9 mouse cellular contexts compared by ENCODE assay signal in the genomic region with DNA sequence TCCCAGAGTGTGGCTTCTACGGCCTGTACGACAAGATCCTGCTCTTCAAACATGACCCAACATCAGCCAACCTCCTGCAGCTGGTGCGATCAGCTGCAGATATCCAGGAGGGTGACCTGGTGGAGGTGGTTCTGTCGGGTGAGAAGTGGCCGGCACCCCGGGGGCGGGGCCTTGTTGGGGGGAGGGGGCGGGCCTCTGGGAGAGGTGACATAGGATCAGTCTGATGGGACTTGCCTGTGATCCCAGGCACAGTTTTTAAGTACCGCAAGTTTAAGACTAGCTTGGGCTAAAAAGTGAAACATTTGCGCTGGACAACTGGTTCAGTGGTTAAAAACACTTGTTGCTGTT. TPM values are rescaled to one million over a fixed set of nuclear protein-coding genes. Genes with fewer than 3 reads are reported as not detected.
DNase-seq lines count a peak whose midpoint lies in the region; ATAC-seq and TF ChIP-seq lines count a peak whose summit lies in the region.
"Had no signal": no experiment of that assay in that cellular context is flagged by ENCODE, and none has a peak within 500 bp of the region (broad histone marks: within the 10 kb centered on the region; RNA-seq: fewer than 3 reads in every experiment).

No protein-coding gene starts in this region.

- H3K79me2 ChIP-seq in macrophage (ENCODE audit: inconsistent target): no peaks in the 10 kb centered on the region

- peak overlapping the region; percentile 98 for H3K4me2 ChIP-seq in kidney, embryonic 16.5 days (replicated peaks; ENCODE audit: low read depth, low read length)
- H3K4me2 ChIP-seq in hindbrain, embryonic 11.5 days (replicated peaks; ENCODE audit: low read depth, low read length): 0 out of 2 replicates have a peak overlapping the region, but pooled peaks have one; percentile 19

- TF ChIP-seq POLR2A in bone marrow, adult 2 months (IDR thresholded peaks at IDR 0.05; ENCODE audit: borderline replicate concordance, control insufficient read depth, low read depth, low read length): no peak

- no peaks in the 10 kb centered on the region for H3K9me3 ChIP-seq in kidney, embryonic 16.5 days (ENCODE audit: low read length)
- H3K9me3 ChIP-seq in hindbrain, embryonic 11.5 days (ENCODE audit: control insufficient read depth, low read length): no peaks in the 10 kb centered on the region

- no peak for TF ChIP-seq CTCF in bone marrow, adult 2 months (IDR thresholded peaks at IDR 0.05; ENCODE audit: control insufficient read depth, insufficient read depth, low read length)

- WGBS in kidney, embryonic 16.5 days: 27% methylated on average over 10 of the region's 10 CpGs
- 23% methylated on average over 10 of the region's 10 CpGs for WGBS in bone marrow, adult 2 months
- WGBS in hindbrain, embryonic 11.5 days: 37% methylated on average over 10 of the region's 10 CpGs
- WGBS in macrophage (ENCODE audit: missing documents): 45% methylated on average over 10 of the region's 10 CpGs

- H3K9ac ChIP-seq in kidney, embryonic 16.5 days (replicated peaks; ENCODE audit: low read length): peak overlapping the region; percentile 62
- H3K9ac ChIP-seq in hindbrain, embryonic 11.5 days (ENCODE audit: low read depth, low read length): no peak overlapping the region

- no peaks in the 10 kb centered on the region for H3K27me3 ChIP-seq in kidney, embryonic 16.5 days (ENCODE audit: insufficient read depth, low read length)
- H3K27me3 ChIP-seq in hindbrain, embryonic 11.5 days (ENCODE audit: control insufficient read depth, insufficient read depth, low read length): no peaks in the 10 kb centered on the region

- no peak for DNase-seq in kidney, postnatal 10 days
- no peak for DNase-seq in hindbrain, embryonic 11.5 days (ENCODE audit: low spot score)
- DNase-seq in gastrocnemius, adult 18-20 months (ENCODE audit: low spot score): no peak
- DNase-seq in spleen, adult 12 weeks (ENCODE audit: low spot score): no peak
- DNase-seq in adrenal gland, postnatal 36 days: no peak

- peaks cover 37% of the 10 kb centered on the region for H3K4me1 ChIP-seq in kidney, embryonic 16.5 days (ENCODE audit: insufficient read depth, low read length)
- peaks cover 11% of the 10 kb centered on the region for H3K4me1 ChIP-seq in bone marrow, adult 2 months (ENCODE audit: control insufficient read depth, insufficient read depth, low read length)
- peaks cover 2% of the 10 kb centered on the region; the same call in 1 of the 2 replicates for H3K4me1 ChIP-seq in hindbrain, embryonic 11.5 days (replicated peaks; ENCODE audit: control insufficient read depth, insufficient read depth, low read length)

- peak overlapping the region; percentile 85 for H3K27ac ChIP-seq in kidney, embryonic 16.5 days (ENCODE audit: low read length)
- H3K27ac ChIP-seq in bone marrow, adult 2 months (ENCODE audit: control insufficient read depth, insufficient read depth, low read depth, low read length, poor library complexity): peak overlapping the region; percentile 86
- no peak overlapping the region for H3K27ac ChIP-seq in hindbrain, embryonic 11.5 days (ENCODE audit: low read depth, low read length)
- H3K27ac ChIP-seq in macrophage: no peak overlapping the region

- peaks cover 20% of the 10 kb centered on the region for H3K36me3 ChIP-seq in kidney, embryonic 16.5 days (ENCODE audit: insufficient read depth, low read length)
- no peaks in the 10 kb centered on the region for H3K36me3 ChIP-seq in hindbrain, embryonic 11.5 days (ENCODE audit: control insufficient read depth, insufficient read depth, low read length)
- no peaks in the 10 kb centered on the region; the same call in 1 of the 2 replicates for H3K36me3 ChIP-seq in macrophage (ENCODE audit: inconsistent target)

- no peak for ATAC-seq in kidney, embryonic 16.5 days (ENCODE audit: low FRiP score, low TSS enrichment)
- ATAC-seq in hindbrain, embryonic 11.5 days (ENCODE audit: low FRiP score): no peak

- H3K4me3 ChIP-seq in kidney, embryonic 16.5 days (ENCODE audit: low read length): peak overlapping the region; percentile 71
- peak overlapping the region; percentile 77 for H3K4me3 ChIP-seq in bone marrow, adult 2 months (replicated peaks; ENCODE audit: control insufficient read depth, low read depth, low read length)
- H3K4me3 ChIP-seq in hindbrain, embryonic 11.5 days (ENCODE audit: low read depth, low read length): no peak overlapping the region
- peak overlapping the region; percentile 38; the same call in 1 of the 2 replicates for H3K4me3 ChIP-seq in macrophage (ENCODE audit: inconsistent target)

RNA-seq across cellular contexts. Expression of gene Prkd2, which starts 3.1 kb away (rescaled TPM):
- polyA plus RNA-seq in kidney, embryonic 16.5 days (2015; fragmentation: Nextera tagmentation; extraction: Ambion mirVana): 16.2 and 17.8 TPM in 2 replicates
- 22.7 and 34.2 TPM in 2 replicates for polyA plus RNA-seq in bone marrow, adult 2 months (2011; ENCODE audit: insufficient read depth, insufficient read length, low replicate concordance, missing spikeins)
- 8.8 and 9.4 TPM in 2 replicates for polyA plus RNA-seq in hindbrain, embryonic 11.5 days (2014; fragmentation: Nextera tagmentation; extraction: Ambion mirVana)
- total RNA-seq in macrophage (2018; cell fraction: chromatin; rRNA removed): 10 to 100 TPM in 18 of 26 experiments, 1 to 10 TPM in 8; 3.4 to 27.0 (median 12.2) TPM
- 1 to 10 TPM; 2.7 to 8.6 (median 5.6) TPM for total RNA-seq in macrophage (2018; cell fraction: cytosol; rRNA removed)
- total RNA-seq in macrophage (2018; cell fraction: nucleus; rRNA removed): 10 to 100 TPM in 10 of 26 experiments, 1 to 10 TPM in 16; 3.1 to 15.4 (median 7.7) TPM
- 3.7 to 6.1 TPM (median 4.8 TPM) in 3 replicates for polyA plus RNA-seq in macrophage (2018)
- total RNA-seq in gastrocnemius, adult 18-20 months (2021): 1 to 10 TPM; 4.9 to 5.9 TPM
- total RNA-seq in adrenal gland, postnatal 36 days (2021): 10 to 100 TPM; 16.9 to 17.2 TPM

RNA-seq across cellular contexts. Expression of gene Fkrp, which starts 29.3 kb away (rescaled TPM):
- 36.3 and 36.6 TPM in 2 replicates for polyA plus RNA-seq in kidney, embryonic 16.5 days (2015; fragmentation: Nextera tagmentation; extraction: Ambion mirVana)
- 4.7 and 7.2 TPM in 2 replicates for polyA plus RNA-seq in bone marrow, adult 2 months (2011; ENCODE audit: insufficient read depth, insufficient read length, low replicate concordance, missing spikeins)
- 21.9 and 22.7 TPM in 2 replicates for polyA plus RNA-seq in hindbrain, embryonic 11.5 days (2014; fragmentation: Nextera tagmentation; extraction: Ambion mirVana)
- total RNA-seq in macrophage (2018; cell fraction: chromatin; rRNA removed): 10 to 100 TPM in 24 of 26 experiments, 1 to 10 TPM in 2; 6.6 to 22.3 (median 15.6) TPM
- 10 to 100 TPM; 13.5 to 30.2 (median 19.0) TPM for total RNA-seq in macrophage (2018; cell fraction: cytosol; rRNA removed)
- 10 to 100 TPM; 18.6 to 38.5 (median 25.3) TPM for total RNA-seq in macrophage (2018; cell fraction: nucleus; rRNA removed)
- 17.4 to 25.4 TPM (median 20.5 TPM) in 3 replicates for polyA plus RNA-seq in macrophage (2018)
- 10 to 100 TPM; 51.7 to 58.0 TPM for total RNA-seq in gastrocnemius, adult 18-20 months (2021)
- total RNA-seq in adrenal gland, postnatal 36 days (2021): 10 to 100 TPM; 24.8 to 26.8 TPM

RNA-seq across cellular contexts. Expression of gene Dact3, which starts 29.3 kb away (rescaled TPM):
- polyA plus RNA-seq in kidney, embryonic 16.5 days (2015; fragmentation: Nextera tagmentation; extraction: Ambion mirVana): 2.0 and 2.1 TPM in 2 replicates
- 0.54 and 1.7 TPM in 2 replicates for polyA plus RNA-seq in bone marrow, adult 2 months (2011; ENCODE audit: insufficient read depth, insufficient read length, low replicate concordance, missing spikeins)
- 7.6 and 8.0 TPM in 2 replicates for polyA plus RNA-seq in hindbrain, embryonic 11.5 days (2014; fragmentation: Nextera tagmentation; extraction: Ambion mirVana)
- 1 to 10 TPM in 2 of 26 experiments, under 1 TPM in 2, not detected in 22; 0.22 to 3.4 (median 0.92) TPM for total RNA-seq in macrophage (2018; cell fraction: chromatin; rRNA removed)
- total RNA-seq in macrophage (2018; cell fraction: cytosol; rRNA removed): under 1 TPM; 0.03 to 0.60 (median 0.14) TPM
- under 1 TPM in 16 of 26 experiments, not detected in 10; 0.12 to 0.49 (median 0.28) TPM for total RNA-seq in macrophage (2018; cell fraction: nucleus; rRNA removed)
- 0.15 to 0.32 TPM (median 0.31 TPM) in 3 replicates for polyA plus RNA-seq in macrophage (2018)
- 1 to 10 TPM in 1 of 2 experiments, under 1 TPM in 1; 0.89 to 1.6 TPM for total RNA-seq in gastrocnemius, adult 18-20 months (2021)
- 1 to 10 TPM; 2.4 to 3.6 TPM for total RNA-seq in adrenal gland, postnatal 36 days (2021)

RNA-seq across cellular contexts. Expression of gene Strn4, which starts 30.1 kb away (rescaled TPM):
- polyA plus RNA-seq in kidney, embryonic 16.5 days (2015; fragmentation: Nextera tagmentation; extraction: Ambion mirVana): 98.4 and 111 TPM in 2 replicates
- polyA plus RNA-seq in bone marrow, adult 2 months (2011; ENCODE audit: insufficient read depth, insufficient read length, low replicate concordance, missing spikeins): 41.2 and 92.7 TPM in 2 replicates
- 112 and 130 TPM in 2 replicates for polyA plus RNA-seq in hindbrain, embryonic 11.5 days (2014; fragmentation: Nextera tagmentation; extraction: Ambion mirVana)
- 100 to 1,000 TPM in 24 of 26 experiments, 10 to 100 TPM in 2; 81.7 to 358 (median 193) TPM for total RNA-seq in macrophage (2018; cell fraction: chromatin; rRNA removed)
- 10 to 100 TPM; 30.5 to 51.8 (median 41.1) TPM for total RNA-seq in macrophage (2018; cell fraction: cytosol; rRNA removed)
- 100 to 1,000 TPM in 11 of 26 experiments, 10 to 100 TPM in 15; 51.2 to 188 (median 95.8) TPM for total RNA-seq in macrophage (2018; cell fraction: nucleus; rRNA removed)
- 26.7 to 43.9 TPM (median 39.6 TPM) in 3 replicates for polyA plus RNA-seq in macrophage (2018)
- 10 to 100 TPM in 1 of 2 experiments, 1 to 10 TPM in 1; 9.8 to 13.6 TPM for total RNA-seq in gastrocnemius, adult 18-20 months (2021)
- total RNA-seq in adrenal gland, postnatal 36 days (2021): 10 to 100 TPM; 66.5 to 67.5 TPM

RNA-seq across cellular contexts. Expression of gene Gng8, which starts 45.8 kb away (rescaled TPM):
- 7.7 and 10.5 TPM in 2 replicates for polyA plus RNA-seq in kidney, embryonic 16.5 days (2015; fragmentation: Nextera tagmentation; extraction: Ambion mirVana)
- not detected in 2 replicates for polyA plus RNA-seq in bone marrow, adult 2 months (2011; ENCODE audit: insufficient read depth, insufficient read length, low replicate concordance, missing spikeins)
- polyA plus RNA-seq in hindbrain, embryonic 11.5 days (2014; fragmentation: Nextera tagmentation; extraction: Ambion mirVana): 9.0 and 11.0 TPM in 2 replicates
- 1 to 10 TPM in 2 of 26 experiments, not detected in 24; 1.3 to 1.8 TPM for total RNA-seq in macrophage (2018; cell fraction: chromatin; rRNA removed)
- under 1 TPM in 3 of 26 experiments, not detected in 23; 0.15 to 0.31 (median 0.17) TPM for total RNA-seq in macrophage (2018; cell fraction: cytosol; rRNA removed)
- total RNA-seq in macrophage (2018; cell fraction: nucleus; rRNA removed): 1 to 10 TPM in 2 of 26 experiments, not detected in 24; 1.4 TPM
- polyA plus RNA-seq in macrophage (2018): not detected in 3 replicates
- under 1 TPM; 0.37 to 0.71 TPM for total RNA-seq in gastrocnemius, adult 18-20 months (2021)
- under 1 TPM in 1 of 2 experiments, not detected in 1; 0.89 TPM for total RNA-seq in adrenal gland, postnatal 36 days (2021)
- total RNA-seq: megakaryocyte progenitor cell, adult 5-6 weeks had no signal

Comparison
In these comparisons a context has a peak if more than half of its experiments do, and no peak if none do; other contexts are left out.
1. H3K27ac ChIP-seq: peak in kidney, embryonic 16.5 days (single experiment) and bone marrow, adult 2 months (single experiment); none in hindbrain, embryonic 11.5 days (single experiment) and macrophage (single experiment).